Mouse (Mus musculus) frontal cortex, postnatal 36 days (tissue): ENCODE data around the gene Kcnma1.
A peak's percentile ranks its signal among the peaks of the same experiment; 100 is the strongest.

Source experiments
- DNase-seq, 2 experiments: peaks; one replicate each; pipeline ENCODE4 v3.0.0; 2022; ENCODE audit warnings: low spot score in 2 of 2

The Kcnma1 gene

DNA sequence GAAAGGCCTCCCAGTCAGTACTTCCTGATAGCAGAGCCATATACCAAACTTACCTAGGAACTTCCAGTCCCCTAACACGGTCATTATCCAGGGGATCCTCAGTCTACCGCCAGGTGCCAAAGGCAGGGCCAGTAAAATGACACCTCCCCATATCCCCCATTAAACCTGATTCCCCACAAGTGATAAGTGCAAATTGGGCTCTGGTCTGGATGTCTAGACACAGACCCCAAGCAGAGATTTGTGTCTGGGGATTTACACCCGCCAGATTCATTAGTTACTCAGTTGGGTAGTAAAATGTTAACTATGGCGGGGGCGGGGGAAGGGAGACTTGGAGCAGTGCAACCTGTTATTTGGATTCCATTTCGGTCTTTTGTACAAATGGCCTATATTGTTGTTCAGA, 562.6 kb downstream of the Kcnma1 start:
- no peak for DNase-seq

DNA sequence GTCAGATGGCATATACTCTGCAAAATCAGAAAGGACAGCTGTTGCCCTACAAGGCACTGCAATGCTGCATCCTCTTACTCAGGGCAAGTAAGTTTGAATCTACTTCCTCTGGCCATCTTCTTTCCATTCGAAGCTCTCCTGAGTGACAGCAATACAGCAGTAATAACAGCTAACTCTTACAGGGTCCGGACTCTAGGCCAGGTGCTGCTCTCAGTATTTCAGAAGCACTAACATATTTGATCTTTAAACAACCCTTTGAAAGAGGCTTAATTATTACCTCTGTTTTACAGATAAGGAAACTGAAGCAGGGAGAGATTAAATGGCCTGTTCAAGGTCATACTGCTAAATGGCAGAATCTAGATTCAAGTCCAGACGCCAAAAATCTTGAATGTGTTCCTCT, 576.8 kb downstream of the Kcnma1 start:
- DNase-seq: no peak

DNA sequence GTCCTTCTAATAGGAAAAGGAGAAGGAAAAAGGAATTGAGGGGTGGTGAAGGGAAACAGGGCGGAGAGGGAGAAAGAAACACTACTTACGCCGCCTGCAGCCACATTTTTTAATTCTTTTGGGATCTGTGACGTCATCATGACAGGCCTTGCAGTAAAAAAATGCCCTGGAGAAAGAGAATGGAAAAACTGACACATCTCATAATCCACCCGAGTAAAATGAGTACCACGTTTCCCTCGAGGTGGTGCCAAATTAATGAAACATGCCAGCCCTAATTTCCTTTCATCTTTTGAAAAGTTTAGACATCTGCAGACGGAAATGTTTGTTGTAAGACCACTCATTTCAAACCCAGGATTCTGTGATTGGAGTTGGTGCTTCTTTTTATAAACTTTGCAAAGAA, 578.4 kb downstream of the Kcnma1 start:
- no peak for DNase-seq

DNA sequence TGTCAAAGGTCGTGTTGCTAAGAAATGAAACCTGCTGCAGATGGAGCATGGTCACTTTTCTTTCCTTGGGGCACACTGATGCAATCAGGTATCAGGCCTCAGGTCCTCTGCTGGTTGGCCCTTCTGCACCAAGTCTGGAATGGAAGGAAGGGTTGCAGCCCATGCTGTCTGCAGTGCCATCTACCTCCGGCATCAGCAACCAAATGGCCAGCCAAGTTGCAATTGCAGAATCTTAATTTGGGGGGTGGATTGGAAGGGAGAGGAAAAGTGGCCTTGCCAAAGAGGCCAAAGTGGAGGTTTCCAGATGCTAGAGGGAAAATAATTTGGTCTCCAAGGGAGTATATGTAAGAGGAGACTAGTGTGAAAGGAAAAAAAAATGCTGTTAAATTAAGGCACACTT, 584.3 kb downstream of the Kcnma1 start:
- DNase-seq: no peak

DNA sequence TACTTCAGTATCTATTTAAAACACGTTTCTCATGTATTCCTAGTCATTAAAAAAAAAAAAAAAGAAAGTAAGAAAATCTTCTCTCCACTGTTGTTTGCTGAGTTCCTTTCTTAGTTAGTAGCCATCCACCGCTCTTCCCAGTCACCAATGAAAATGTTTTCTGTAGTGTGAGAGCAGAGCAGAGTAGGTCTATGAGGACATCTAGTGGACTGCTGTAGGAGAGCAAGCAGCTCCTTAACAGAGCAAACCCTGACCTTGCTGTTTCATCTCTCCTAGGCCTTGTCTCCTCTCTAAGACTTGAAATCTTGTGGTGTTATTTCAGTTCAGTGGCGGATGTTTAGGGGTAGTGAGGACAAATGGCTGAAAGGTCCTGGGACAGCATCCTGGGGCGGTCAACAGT, 585.2 kb downstream of the Kcnma1 start:
- no peak for DNase-seq

DNA sequence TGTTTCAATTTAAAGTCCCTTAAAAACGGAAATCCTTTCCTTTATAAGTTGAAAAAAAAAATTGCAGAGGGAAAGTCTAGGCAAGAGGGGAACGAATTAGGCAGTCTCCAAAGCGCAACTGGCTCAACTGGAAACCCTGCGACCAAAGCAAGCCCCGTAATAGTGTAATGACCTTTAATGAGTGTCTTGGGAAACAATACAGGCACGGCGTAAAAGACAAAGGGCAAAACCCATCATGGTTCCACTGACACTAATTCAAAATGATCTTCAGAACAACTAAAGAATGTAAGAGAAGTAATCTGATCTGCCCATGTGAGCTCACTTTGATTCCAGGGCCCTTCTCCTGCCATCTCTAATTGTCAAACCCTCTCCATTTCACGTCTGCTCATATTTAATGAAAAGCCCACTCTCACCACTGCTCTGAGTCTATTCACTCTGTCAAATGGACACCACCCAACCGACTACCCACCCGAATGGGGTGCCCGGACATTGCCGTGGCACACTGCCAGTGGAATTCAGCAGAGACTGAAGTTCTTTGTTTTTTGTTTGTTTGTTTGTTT, 591.7 kb downstream of the Kcnma1 start:
- no peak for DNase-seq

DNA sequence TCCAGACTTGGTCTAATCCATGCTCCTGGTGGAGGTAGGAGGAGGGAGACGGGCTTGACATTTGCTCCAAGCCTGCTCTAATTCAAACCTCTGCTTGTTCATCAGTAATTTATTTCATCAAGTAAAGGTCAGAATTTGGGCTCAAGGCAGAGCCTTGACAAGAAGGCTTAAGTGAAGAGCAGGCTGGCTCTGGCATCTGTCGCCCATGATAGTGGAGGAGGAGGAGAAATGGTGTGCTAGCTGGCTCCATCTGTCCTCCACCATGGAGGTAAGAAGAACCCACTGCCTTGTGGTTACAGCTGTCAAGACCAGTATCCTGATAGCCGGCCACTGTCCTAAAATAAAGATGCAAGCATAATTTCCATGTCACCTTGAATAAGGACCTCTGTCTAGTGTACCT, 595.3 kb downstream of the Kcnma1 start:
- no peak for DNase-seq

DNA sequence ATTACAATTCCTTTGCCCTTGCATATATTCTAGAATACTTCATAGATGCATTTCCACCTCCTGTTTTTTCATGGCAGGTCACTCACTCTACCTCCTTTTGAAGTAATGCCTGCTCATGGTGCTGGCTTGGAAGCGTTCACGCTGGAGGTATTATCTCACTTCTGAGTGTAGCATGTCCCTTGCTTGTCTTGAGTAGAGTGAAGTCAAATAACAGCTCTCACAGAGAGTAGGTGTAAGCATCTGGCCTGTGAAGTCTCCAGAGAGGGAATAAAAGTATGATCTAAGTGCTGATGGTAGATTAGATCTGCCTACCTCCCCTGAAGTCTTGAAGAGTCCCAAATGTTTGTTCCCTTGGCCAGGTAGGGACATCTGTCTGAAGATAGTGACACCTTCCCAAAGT, 607.2 kb downstream of the Kcnma1 start:
- peak in 1 of 2 experiments; percentile 36 for DNase-seq

DNA sequence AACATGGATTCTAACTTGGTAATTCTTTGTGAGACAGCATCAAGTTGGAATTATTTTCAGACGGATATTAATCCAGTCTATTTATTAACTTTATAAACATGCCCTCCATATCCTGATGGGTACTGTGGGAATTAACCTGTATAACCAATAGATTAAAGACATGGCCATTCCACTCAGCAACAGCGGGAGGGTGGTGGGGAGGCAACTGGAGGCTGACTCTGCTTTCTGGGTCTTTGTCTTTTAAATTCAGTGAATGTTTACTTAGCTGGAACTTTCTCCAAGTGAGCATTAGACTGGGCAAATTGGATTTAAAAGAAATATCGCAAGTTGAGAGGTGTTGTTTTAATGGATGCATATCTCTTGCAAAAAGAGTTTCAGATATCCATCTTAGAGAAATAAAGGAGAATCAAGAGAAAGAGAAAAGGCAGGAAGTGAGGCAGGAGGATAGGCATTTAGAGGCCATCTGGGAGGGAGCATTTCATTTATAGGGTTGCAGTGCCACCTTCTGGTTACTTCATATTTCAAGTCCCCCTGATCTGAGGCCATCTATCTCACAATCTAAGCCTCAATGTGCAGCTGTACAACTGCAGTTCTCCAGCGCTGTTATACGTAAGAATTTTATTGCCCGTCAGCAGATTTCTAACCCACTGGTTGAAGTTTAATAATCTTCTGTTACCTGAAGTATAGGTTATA, 613.4 kb downstream of the Kcnma1 start:
- peak in 1 of 2 experiments; percentile 69 for DNase-seq

DNA sequence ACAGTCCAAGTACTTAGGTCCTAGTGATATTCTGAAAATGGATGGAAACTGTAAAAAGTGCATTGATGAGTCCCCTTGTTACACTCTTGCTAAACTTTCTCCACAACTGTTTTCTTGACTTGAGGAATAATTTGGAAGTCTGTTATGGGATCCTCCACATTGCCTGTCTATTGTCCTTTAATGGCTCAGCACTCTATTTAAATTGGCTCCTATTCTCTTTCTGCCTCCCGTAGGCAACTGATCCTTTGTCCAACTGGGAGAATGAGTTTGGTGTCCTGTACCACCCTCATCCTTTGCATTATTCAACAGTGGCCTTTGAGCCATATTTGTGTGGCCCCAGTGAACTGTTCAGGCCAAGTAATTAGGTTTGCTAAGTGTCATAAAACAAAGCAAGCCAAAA, 616.6 kb downstream of the Kcnma1 start:
- DNase-seq: no peak

DNA sequence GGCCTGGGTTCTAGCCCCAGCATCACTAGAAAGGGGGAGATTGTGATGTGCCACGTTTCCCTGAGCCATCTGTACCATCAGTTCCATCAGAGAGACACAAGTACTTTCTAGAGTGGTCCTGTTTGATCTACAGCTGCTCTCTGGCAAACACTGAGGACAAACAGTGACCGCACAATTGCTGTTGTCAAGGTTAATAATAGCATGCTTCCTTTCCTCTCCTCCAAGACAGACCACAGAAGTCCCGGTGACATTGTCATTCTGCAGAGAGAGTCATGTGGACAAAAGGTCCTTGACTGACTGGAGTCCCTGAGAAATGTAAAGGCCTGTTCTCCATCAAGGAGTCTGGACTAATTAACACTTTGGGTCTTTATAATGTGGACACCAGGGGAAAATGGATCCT, 622.7 kb downstream of the Kcnma1 start:
- no peak for DNase-seq

DNA sequence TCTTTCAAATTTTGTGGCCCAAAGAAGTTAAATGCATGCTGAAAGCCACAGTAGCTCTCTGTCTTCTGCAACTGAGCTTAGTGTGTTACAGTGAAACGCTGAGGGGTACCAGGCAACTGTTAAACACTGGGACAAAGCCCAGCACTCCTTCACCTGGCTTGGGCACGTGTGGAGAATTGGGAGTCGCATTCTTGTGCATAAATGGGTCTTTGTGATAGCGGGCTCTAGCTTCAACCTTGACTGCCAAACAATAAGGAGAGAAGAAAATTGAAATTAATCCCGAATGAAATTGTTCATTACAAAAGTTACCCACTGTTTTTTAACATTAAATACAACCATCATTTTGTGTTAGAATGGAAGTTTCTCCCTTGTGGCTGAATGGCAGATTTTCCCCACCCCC, 623.5 kb downstream of the Kcnma1 start:
- DNase-seq: no peak

DNA sequence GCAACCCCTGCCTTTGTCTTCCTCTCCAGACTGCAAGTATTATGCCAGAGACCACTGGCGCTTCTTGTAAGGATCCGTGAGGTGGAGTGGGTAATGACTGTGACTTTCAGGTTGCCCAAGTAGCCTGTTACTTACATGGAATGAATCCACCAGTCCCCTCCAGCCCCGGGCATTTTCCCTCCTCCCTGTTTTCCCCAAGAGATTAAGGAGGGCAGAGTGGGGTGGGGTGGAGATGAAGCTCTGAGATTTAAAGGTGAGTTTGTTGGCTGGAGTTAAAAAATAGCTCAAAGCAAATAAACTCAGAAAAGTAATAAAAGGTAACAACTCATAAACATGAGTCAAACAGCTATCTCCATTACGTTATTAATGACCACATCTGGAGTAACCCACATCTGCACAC, 624.1 kb downstream of the Kcnma1 start:
- no peak for DNase-seq

DNA sequence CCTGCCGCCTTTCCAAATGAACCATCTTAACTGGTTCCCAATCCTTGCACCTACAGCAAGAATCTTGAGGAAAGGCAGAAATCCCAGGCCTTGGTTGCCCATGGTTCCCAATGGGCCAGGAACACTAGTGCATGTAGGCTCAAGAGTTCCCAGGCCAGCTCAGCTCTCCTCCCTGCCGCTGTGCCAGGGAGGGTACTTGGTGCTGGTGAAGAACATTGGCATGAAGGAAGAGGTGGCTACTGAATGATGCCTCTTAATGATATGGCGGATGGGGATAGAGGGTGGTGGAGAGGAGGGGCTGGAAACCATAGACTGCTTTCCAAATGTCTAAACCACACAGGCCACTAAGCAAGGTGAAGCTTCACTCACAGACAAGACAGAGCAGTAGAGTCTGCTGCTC, 627.5 kb downstream of the Kcnma1 start:
- no peak for DNase-seq

DNA sequence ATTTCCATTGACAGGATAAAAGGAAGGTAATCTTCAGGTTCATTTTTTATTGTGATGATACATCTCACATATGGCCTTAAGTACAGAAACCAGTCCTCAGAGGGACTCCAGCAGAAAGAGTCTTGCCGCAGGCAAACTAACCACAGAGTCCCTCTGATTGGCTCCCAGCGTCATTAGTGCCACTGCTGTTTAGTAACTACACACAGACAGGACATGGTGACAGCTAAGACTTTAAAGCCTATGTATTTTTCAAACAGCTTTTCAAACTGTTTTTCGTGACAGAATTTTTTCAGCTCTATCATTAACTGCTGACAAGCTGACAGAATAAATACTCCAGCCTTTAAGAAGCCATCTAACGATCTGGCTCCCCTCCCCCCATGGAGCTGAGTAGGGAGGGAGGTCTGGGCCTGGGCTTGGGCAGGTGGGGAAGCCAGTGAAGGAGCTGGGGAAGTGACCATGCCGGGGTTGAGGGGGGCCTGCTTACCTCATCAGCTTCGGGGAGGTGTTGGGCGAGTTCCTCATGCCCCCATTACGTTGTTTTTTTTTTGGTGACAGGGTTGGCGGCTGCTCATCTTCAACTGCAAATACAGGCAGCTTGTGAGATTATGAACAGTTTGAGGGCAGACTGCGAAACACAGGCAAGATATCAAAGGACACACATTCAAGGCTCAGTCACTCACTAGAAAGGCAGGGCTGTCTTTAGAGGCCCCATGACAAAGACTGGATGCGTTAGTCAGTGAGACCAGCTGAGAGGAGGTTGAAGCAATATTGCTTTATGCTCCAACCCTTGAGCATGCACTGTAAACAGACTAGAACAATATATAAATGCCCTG, 628.3 kb downstream of the Kcnma1 start:
- DNase-seq: no peak

DNA sequence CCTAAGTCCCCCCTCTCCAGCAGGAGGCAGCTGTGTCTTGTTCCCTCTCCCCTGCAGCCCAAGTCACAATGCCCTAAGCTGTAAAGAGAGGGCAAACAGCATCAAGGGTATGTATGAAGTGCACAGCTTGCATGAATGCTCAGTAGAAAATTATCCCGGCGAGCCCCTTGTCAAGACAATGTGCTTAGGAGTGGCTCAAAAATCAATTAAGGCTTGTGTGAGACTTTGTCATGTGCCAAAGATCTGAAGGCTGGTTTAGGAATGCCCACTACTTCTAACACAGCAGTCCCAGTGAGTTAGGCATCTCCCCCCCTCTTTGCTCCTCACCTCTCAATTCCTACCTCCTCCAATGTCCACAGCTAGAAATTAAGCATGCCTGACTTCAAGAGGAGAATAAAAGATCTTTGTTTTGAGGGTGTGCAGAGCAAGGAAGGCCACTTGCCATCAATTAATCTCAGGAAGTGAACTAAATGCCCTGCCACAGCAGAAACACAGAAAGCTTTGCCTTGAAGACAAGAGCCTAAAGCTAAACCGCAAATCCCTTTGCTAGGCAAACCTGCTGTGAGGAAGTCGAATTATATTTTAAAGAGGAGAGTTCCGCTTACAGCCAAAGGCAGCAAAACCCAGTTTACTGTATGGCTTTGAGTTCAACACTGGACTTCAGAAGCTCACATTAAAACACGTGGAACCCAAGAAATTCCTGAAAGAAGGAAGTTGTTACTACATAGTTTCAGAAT, 635.8 kb downstream of the Kcnma1 start:
- no peak for DNase-seq

DNA sequence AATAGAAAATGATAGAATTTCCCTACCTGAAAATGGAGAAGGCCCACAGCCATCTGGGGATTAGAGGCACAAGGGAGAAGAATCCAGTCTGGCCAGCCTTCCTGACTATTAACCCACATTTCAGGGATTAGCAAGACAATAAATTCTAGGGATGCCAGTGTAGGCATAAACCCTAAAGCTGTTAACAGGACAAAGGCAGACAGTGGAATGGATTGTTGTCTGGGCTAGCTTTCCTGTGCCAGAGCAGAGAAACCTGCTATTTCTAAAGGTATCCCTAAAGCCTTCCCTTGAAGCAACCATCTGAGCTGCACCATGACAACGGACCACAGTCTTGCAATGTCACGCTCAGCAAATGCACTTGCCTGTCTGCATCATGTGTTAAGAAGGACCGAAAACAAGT, 642.3 kb downstream of the Kcnma1 start:
- no peak for DNase-seq

DNA sequence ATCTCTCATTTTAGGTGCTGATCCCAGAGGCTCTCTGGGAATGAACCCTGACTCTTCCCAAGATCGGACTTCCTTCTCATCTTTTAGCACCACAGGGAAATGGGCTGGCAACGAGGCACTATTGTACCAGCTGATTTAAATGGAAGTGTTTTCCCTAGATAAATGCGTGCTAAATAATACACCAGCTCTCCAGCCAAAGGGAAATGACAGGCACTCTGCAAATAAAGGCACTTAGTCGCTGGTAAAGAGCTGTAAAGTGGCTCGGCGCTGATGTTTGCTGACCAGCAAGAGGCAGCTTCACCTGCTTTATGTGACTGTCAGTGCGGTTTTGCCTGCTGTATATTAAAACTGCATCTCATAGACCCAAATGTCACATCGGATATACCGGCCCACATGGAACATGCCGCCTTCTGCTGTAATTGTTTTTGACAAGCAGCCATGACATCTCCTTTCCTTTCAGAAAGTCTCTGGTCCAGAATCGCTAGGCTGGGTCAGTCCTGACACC, 653.7 kb downstream of the Kcnma1 start:
- no peak for DNase-seq

DNA sequence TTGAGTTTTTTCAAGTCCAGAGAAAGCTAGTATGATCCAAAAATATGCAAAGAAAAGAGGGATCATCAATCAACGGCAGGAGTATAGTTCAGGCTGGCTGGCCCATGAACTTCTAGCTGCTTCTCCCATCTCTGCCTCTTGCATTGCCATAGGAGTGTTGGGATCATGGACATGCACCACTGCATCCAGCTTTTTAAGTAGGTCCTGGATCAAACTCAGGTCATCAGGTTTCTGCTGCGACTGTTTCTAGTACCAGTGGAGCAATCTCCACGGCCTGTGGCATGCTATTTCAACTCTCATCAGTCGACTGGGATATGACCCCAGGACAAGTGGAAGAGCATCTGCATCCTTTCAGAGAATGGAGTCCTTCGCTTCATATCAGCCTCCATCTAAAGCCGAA, 655.5 kb downstream of the Kcnma1 start:
- no peak for DNase-seq

DNA sequence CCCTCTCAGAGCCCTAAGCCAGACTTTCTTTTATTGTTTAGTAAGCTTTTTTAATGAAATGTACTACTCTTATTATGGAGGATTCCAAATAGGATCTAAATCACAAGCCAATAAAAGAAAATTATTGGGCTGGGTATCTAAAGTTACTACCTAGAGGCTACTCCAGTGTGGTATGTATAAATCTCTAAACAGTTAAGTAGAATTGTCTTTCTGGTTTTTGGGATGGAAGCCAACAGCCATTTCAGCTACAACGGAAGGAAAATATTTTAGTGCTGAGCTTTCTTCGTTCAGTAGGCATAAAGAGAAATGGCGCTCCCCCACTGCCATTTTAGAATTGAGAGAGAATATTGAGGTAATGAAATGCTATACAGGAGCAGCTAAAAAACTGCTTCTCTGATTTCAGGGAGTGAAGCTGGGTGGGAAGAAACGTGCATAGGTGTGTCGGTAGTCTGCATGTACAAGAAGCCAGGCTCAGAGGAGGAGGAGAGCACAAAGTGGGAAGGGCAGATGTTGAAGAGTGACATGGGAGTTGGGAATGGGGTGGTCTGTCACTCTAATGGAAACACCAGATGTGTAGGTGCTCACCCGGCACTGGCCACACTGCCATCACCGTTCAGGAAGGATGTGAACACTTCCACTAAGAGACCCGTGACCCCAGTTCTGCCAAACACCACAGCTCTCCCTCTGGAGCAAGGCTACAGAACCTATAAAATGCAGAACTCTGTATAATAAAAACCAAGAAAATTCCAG, 656.6 kb downstream of the Kcnma1 start:
- no peak for DNase-seq

DNA sequence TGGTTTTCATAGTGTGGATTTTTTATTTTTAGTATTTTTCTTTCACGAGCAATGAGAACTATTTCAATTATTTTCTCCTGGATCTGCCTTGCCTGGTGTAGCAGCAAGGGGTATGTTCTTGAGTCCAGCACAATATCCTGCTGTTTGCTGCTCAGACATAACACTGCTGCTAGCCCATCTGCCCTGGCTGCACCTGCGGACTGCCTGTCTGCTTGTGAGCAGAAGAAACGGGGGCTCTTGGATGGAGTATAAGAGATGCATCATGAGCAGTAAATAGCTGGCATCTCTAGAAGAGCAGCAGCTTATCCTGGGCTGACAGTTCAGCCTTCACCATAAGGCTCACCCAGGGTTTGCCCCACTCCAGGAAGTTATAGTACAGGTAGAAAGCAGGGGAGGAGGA, 687.5 kb downstream of the Kcnma1 start:
- DNase-seq: no peak

DNA sequence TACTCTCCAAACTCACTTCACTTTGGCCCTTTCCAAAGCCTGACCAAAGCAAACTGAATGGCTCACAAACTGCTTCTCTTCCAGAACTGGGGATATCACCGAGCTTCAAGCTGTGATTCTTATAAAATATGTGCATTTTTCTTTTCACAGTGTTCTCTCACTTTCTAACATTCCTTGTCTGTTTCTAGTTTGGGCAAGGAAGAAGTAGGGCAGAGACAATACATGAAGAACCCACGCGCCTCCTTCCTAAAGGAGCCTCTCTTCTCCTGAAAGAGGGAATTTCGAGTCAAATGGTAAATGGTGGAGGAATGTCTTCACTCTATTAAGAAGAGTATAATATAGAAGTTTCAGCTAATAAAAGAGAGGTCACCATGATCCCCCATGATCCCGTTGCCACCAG, 709.0 kb downstream of the Kcnma1 start:
- DNase-seq: no peak
